Mouse (Mus musculus) ES-E14 (cell line): ENCODE measurements at regions not wholly inside any gene's neighbourhood (a gene's known extent, or its start where the extent isn't known, plus 50 kb on each side); places are given as distances from the start of the nearest gene placed in this dataset.

ENCODE experiments used
- DNase-seq: peaks from one replicate; pipeline ENCODE4 v3.0.0-alpha.2; 2013; ENCODE audit warnings: low read depth, low spot score
- H3K27ac ChIP-seq: 2 replicates; pipeline ENCODE4 v1.5.1; 2012; ENCODE audit warnings: low read depth, mild to moderate bottlenecking, low read length, moderate library complexity, mixed read lengths; ENCODE audit not compliant: poor library complexity, insufficient read depth, severe bottlenecking
- H3K36me3 ChIP-seq: 2 replicates; pipeline ENCODE4 v1.6.1; 2012; ENCODE audit warnings: mild to moderate bottlenecking, low read length, moderate library complexity, mixed read lengths; ENCODE audit not compliant: control insufficient read depth, poor library complexity, insufficient read depth, severe bottlenecking
- H3K4me1 ChIP-seq, 2 experiments: fragments of 150-350 bp in 1 of 2; sonication (generic) in 1 of 2; 2 replicates each; pipeline ENCODE4 v1.6.1; 2012; ENCODE audit warnings: low read length in 2 of 2, mild to moderate bottlenecking in 1 of 2, mixed read lengths in 1 of 2; ENCODE audit not compliant: control insufficient read depth in 2 of 2, insufficient read depth in 2 of 2, poor library complexity in 1 of 2
- H3K4me3 ChIP-seq, 2 experiments: fragments of 150-350 bp in 1 of 2; sonication (generic) in 1 of 2; 2 replicates each; pipeline ENCODE4 v1.5.1; 2012; ENCODE audit warnings: low read length in 2 of 2, low read depth in 1 of 2, mild to moderate bottlenecking in 1 of 2, mixed read lengths in 1 of 2; ENCODE audit not compliant: insufficient read depth in 1 of 2, poor library complexity in 1 of 2, severe bottlenecking in 1 of 2
- H3K9ac ChIP-seq: 2 replicates; pipeline ENCODE4 v1.6.1; 2012; ENCODE audit warnings: low read depth, mild to moderate bottlenecking, low read length, mixed read lengths; ENCODE audit not compliant: poor library complexity, insufficient read depth, severe bottlenecking
- H3K9me3 ChIP-seq: fragments of 150-350 bp; sonication (generic); 2 replicates; pipeline ENCODE4 v1.6.1; 2012; ENCODE audit warnings: low read depth, mild to moderate bottlenecking, low read length; ENCODE audit not compliant: control insufficient read depth, insufficient read depth
- CHD2 ChIP-seq: IDR thresholded peaks from 2 replicates; pipeline ENCODE4 v1.6.1; 2014; ENCODE audit warnings: mild to moderate bottlenecking, low read depth, low read length, inconsistent platforms
- HCFC1 ChIP-seq: IDR thresholded peaks from 2 replicates; pipeline ENCODE4 v1.6.1; 2012; ENCODE audit warnings: low read length, inconsistent platforms, borderline replicate concordance; ENCODE audit not compliant: insufficient read depth
- MAFK ChIP-seq: IDR thresholded peaks from 2 replicates; pipeline ENCODE4 v1.6.1; 2014; ENCODE audit warnings: mild to moderate bottlenecking, low read depth, low read length, inconsistent platforms; ENCODE audit not compliant: insufficient read depth
- ZC3H11A ChIP-seq: IDR thresholded peaks from 2 replicates; pipeline ENCODE4 v1.6.1; 2012; ENCODE audit warnings: low read depth, mild to moderate bottlenecking, inconsistent platforms, low read length, borderline replicate concordance
- ZNF384 ChIP-seq: IDR thresholded peaks from 2 replicates; pipeline ENCODE4 v1.6.1; 2012; ENCODE audit warnings: low read depth, low read length, inconsistent platforms
- in situ Hi-C, 2 experiments: fragments of 600-800 bp; cut with MboI; formaldehyde crosslinking; loops; one replicate each; pipeline ENCODE4 v1.15.1; 2025; ENCODE audit warnings: low sequenced_read_pairs in 2 of 2, inconsistent platforms in 1 of 2; ENCODE audit not compliant: unreplicated experiment in 2 of 2

DNA sequence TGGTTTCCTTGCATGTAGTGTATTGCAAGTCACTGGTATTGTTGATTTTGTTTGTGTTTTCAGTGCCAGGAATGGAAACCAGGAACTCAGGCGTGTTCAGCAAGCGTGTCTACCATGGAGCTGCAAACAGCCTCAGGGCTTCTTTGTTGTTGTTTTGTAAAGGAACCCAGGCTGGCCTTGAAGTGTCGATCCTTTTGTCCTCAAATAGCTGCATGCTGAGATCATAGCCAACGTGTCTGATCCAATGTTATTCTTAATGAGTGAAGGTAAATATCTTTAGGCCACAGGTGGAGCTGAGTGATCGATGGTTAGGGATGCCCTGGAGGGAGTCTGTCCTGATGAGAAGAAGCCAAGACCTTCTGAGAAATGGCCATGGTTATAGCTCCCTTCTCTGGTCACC, 143.3 kb downstream of the Cyld start:
- H3K4me1 ChIP-seq: peaks cover 3 to 7% of the 10 kb centered on the region in 2 experiments; a peak in 1 of 4 replicates
- no peak overlapping the region for H3K27ac ChIP-seq
- no peaks in the 10 kb centered on the region for H3K9me3 ChIP-seq
- H3K9ac ChIP-seq: no peak overlapping the region
- H3K4me3 ChIP-seq: no peak overlapping the region
- in situ Hi-C loops: no loop called here
- TF ChIP-seq HCFC1 (no peak), ZC3H11A (no peak), MAFK (no peak), ZNF384 (no peak), CHD2 (no peak)
- peak; percentile 40 for DNase-seq
- no peaks in the 10 kb centered on the region for H3K36me3 ChIP-seq

DNA sequence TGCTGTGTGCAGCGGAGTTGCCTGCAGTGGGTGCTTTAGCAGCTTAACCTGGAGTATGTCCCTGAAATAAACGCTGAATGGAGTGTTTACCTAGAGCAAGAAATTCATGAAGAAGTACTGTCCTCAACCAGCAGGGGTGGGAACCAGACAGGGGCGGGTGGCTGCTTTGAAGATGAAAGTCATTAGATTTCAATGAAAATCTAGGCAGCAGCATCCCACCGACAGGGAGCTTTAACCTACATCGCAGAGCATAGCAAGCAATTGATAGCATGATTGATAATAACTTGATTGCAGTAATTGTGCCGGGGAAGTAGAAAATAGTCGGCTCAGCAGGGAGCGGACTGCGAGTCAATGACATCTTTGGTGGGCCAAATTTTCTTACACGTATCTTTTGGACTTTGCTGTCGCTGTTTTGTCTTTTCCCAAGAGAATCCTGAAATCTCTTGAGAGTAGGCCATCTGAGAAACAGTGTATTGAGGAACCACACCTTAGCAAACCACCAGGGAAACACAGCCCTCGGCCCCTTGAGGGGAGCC, 139.0 kb downstream of the Cyld start:
- DNase-seq: peak; percentile 72
- H3K9me3 ChIP-seq: no peaks in the 10 kb centered on the region
- no peak overlapping the region for H3K4me3 ChIP-seq
- no peak for TF ChIP-seq ZC3H11A
- TF ChIP-seq HCFC1: no peak
- 0 out of 2 replicates have a peak, but pooled peaks have one; percentile 6 for TF ChIP-seq MAFK
- TF ChIP-seq CHD2: no peak
- no peak for TF ChIP-seq ZNF384
- H3K27ac ChIP-seq: peak overlapping the region; percentile 60
- H3K36me3 ChIP-seq: no peaks in the 10 kb centered on the region
- in situ Hi-C loops: no loop called here
- H3K4me1 ChIP-seq: peaks cover 3 to 7% of the 10 kb centered on the region in 2 experiments; a peak in 1 of 4 replicates
- no peak overlapping the region for H3K9ac ChIP-seq

DNA sequence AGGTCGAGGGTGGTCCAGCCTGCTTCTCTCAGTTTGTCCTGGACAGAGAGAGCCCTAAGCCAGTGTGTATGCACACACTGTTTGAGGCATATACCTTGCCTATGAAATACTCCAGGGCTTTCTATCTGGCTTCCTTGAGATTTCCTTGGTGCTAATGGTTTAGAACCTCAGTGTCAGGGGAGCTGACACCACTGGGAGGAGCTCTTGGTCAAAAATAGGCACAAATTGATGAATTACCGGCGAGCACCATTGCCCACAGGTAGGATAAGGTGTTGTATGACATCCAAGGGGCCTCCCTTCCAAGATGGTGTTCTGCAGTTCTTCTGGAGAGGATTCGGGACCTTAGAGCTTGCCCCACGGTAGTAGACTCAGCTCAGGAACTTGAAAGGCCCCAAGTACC, 129.0 kb downstream of the Cyld start:
- Histone ChIP-seq H3K4me3 (no peak overlapping the region), H3K36me3 (no peaks in the 10 kb centered on the region), H3K9me3 (no peaks in the 10 kb centered on the region), H3K27ac (no peak overlapping the region), H3K9ac (no peak overlapping the region), H3K4me1 (no peaks in the 10 kb centered on the region)
- TF ChIP-seq ZC3H11A: no peak
- TF ChIP-seq HCFC1: no peak
- TF ChIP-seq ZNF384: no peak
- no peak for TF ChIP-seq CHD2
- TF ChIP-seq MAFK: no peak
- no peak for DNase-seq
- in situ Hi-C loops: no loop called here

DNA sequence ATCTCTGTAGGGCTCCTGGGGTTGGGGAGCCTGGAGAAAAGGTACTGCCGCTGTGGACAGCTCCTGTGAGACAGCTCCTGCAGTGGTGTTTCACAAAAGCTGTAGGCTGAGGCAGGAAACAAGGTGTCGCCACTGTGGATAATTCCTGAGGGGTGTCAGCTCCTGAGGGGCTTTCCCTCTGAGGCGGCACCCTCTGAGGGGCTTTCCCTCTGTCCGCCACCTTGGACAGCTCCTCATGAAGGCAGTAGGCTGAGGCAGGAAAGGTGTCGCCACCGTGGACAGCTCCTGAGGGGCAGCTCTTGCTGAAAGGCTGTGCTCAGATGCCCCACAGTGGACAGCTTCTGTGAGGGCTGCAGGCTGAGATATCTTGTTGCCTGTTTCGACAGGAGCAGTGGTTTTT, 127.1 kb downstream of the Cyld start:
- in situ Hi-C loops: no loop called here
- no peaks in the 10 kb centered on the region for H3K4me1 ChIP-seq
- no peaks in the 10 kb centered on the region for H3K36me3 ChIP-seq
- no peaks in the 10 kb centered on the region for H3K9me3 ChIP-seq
- TF ChIP-seq ZNF384 (no peak), CHD2 (no peak), MAFK (no peak), HCFC1 (no peak), ZC3H11A (no peak)
- no peak overlapping the region for H3K27ac ChIP-seq
- H3K9ac ChIP-seq: no peak overlapping the region
- H3K4me3 ChIP-seq: no peak overlapping the region
- peak; percentile 43 for DNase-seq

DNA sequence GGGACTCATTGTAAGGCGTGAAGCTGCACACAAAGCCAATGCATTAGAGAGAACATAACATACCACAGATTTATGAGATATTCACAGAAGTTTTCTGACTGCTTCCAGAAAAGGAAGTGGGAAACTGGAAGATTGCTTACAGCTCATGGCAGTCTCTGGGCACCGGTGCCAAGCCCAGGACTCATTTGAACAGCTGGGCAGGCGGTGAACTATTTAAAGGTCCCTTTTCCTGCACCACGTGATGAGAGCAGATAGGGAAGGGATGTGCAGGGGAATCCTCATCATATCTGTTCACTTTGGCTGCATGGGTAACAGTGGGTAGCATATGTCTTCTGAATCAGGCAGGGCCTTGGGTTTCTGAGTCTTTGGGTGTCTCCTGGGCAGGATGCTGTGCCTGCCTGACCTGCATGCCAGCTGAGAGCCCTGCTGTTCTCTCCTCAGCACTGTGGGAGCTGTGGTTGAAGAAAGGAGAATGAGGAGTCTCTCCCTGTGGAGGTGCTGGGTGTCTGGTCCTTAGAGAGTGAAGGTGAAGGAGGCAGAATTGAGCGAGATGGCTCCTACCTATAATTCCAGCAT, 123.5 kb downstream of the Cyld start:
- no peaks in the 10 kb centered on the region for H3K9me3 ChIP-seq
- no peak overlapping the region for H3K27ac ChIP-seq
- no peak for DNase-seq
- no peak overlapping the region for H3K9ac ChIP-seq
- no peaks in the 10 kb centered on the region for H3K4me1 ChIP-seq
- H3K4me3 ChIP-seq: no peak overlapping the region
- in situ Hi-C loops: no loop called here
- TF ChIP-seq ZC3H11A: no peak
- no peaks in the 10 kb centered on the region for H3K36me3 ChIP-seq
